ENCODE assay signal across 8 mouse cellular contexts in genomic region chr1:164307124-164307751, GRCm38 (mm10). TPM values are rescaled to one million over a fixed set of nuclear protein-coding genes. Genes with fewer than 3 reads are reported as not detected.
DNase-seq lines count a peak whose midpoint lies in the region; ATAC-seq and TF ChIP-seq lines count a peak whose summit lies in the region.

TSS of gene Blzf1 (minus strand) at chr1:164307489.

- H3K4me1 ChIP-seq in forebrain, embryonic 10.5 days = peaks cover 17% of the 10 kb centered on the region
- peaks cover 10% of the 10 kb centered on the region for H3K4me1 ChIP-seq in heart, embryonic 15.5 days (replicated peaks)
- peaks cover 4 to 9% of the 10 kb centered on the region in 2 experiments; a peak in 3 of 4 replicates for H3K4me1 ChIP-seq in liver, embryonic 14.5 days (replicated peaks; ENCODE audit: control insufficient read depth in 2 of 2, insufficient read depth in 2 of 2, low read length in 1 of 2)
- H3K4me1 ChIP-seq in neural tube, embryonic 11.5 days (ENCODE audit: control insufficient read depth, insufficient read depth, low read length) = no peaks in the 10 kb centered on the region
- no peaks in the 10 kb centered on the region; the same call in 1 of the 2 replicates for H3K4me1 ChIP-seq in stomach, postnatal 0 days (replicated peaks; ENCODE audit: control insufficient read depth, insufficient read depth)

- H3K4me3 ChIP-seq in forebrain, embryonic 10.5 days = peak within 1 kb of the TSS; percentile 80
- H3K4me3 ChIP-seq in heart, embryonic 15.5 days = peak within 1 kb of the TSS; percentile 88
- H3K4me3 ChIP-seq in liver, embryonic 14.5 days (ENCODE audit: insufficient read depth in 1 of 2, low read depth in 2 of 2, low read length in 2 of 2) = peak within 1 kb of the TSS; percentile 79 to 89
- peak within 1 kb of the TSS; percentile 80 for H3K4me3 ChIP-seq in neural tube, embryonic 11.5 days (ENCODE audit: low read depth, low read length)
- H3K4me3 ChIP-seq in stomach, postnatal 0 days (ENCODE audit: low read depth, low read length) = peak within 1 kb of the TSS; percentile 72

- whole genome bisulfite sequencing in forebrain, embryonic 10.5 days = under 1% methylated on average over 35 of the region's 35 CpGs
- under 1% methylated on average over 35 of the region's 35 CpGs for WGBS in heart, embryonic 15.5 days
- under 1% methylated on average over 35 of the region's 35 CpGs for WGBS in liver, embryonic 14.5 days (ENCODE audit: insufficient replicate concordance)
- under 1% methylated on average over 35 of the region's 35 CpGs for WGBS in neural tube, embryonic 11.5 days
- under 1% methylated on average over 35 of the region's 35 CpGs for WGBS in stomach, postnatal 0 days

- H3K36me3 ChIP-seq in forebrain, embryonic 10.5 days (replicated peaks) = peaks cover 27% of the 10 kb centered on the region
- H3K36me3 ChIP-seq in heart, embryonic 15.5 days = peaks cover 8% of the 10 kb centered on the region
- H3K36me3 ChIP-seq in liver, embryonic 14.5 days (replicated peaks; ENCODE audit: control insufficient read depth, insufficient read depth, low read depth) = peaks cover 1% of the 10 kb centered on the region; the same call in 1 of the 2 replicates
- no peaks in the 10 kb centered on the region for H3K36me3 ChIP-seq in neural tube, embryonic 11.5 days (ENCODE audit: control insufficient read depth, insufficient read depth, low read length)
- no peaks in the 10 kb centered on the region for H3K36me3 ChIP-seq in stomach, postnatal 0 days (ENCODE audit: control insufficient read depth, insufficient read depth, low read length)

- H3K9me3 ChIP-seq in forebrain, embryonic 10.5 days = no peaks in the 10 kb centered on the region
- H3K9me3 ChIP-seq in heart, embryonic 15.5 days (replicated peaks) = no peaks in the 10 kb centered on the region
- H3K9me3 ChIP-seq in liver, embryonic 14.5 days (ENCODE audit: control insufficient read depth, low read length) = no peaks in the 10 kb centered on the region
- no peaks in the 10 kb centered on the region for H3K9me3 ChIP-seq in neural tube, embryonic 11.5 days (ENCODE audit: control insufficient read depth, low read length)
- no peaks in the 10 kb centered on the region for H3K9me3 ChIP-seq in stomach, postnatal 0 days (ENCODE audit: control insufficient read depth, low read length)

- H3K9ac ChIP-seq in heart, embryonic 15.5 days = peak within 1 kb of the TSS; percentile 81
- peak within 1 kb of the TSS; percentile 71 for H3K9ac ChIP-seq in liver, embryonic 14.5 days (replicated peaks)
- H3K9ac ChIP-seq in neural tube, embryonic 11.5 days (ENCODE audit: low read length) = peak within 1 kb of the TSS; percentile 75
- peak within 1 kb of the TSS; percentile 82 for H3K9ac ChIP-seq in stomach, postnatal 0 days (ENCODE audit: low read length)

- ATAC-seq in heart, embryonic 15.5 days (replicated peaks; ENCODE audit: insufficient number of reproducible peaks, insufficient read depth, low FRiP score, low read depth) = peak; percentile 99
- ATAC-seq in liver, embryonic 14.5 days (ENCODE audit: insufficient read depth) = peak; percentile 99
- ATAC-seq in neural tube, embryonic 11.5 days (ENCODE audit: insufficient read depth, low FRiP score, low TSS enrichment) = peak; percentile 99
- ATAC-seq in stomach, postnatal 0 days (ENCODE audit: low FRiP score, low TSS enrichment) = peak; percentile 99

- no peaks in the 10 kb centered on the region for H3K27me3 ChIP-seq in forebrain, embryonic 10.5 days (ENCODE audit: poor library complexity, severe bottlenecking)
- no peaks in the 10 kb centered on the region for H3K27me3 ChIP-seq in heart, embryonic 15.5 days
- no peaks in the 10 kb centered on the region for H3K27me3 ChIP-seq in liver, embryonic 14.5 days (ENCODE audit: control insufficient read depth, insufficient read depth, low read length)
- no peaks in the 10 kb centered on the region for H3K27me3 ChIP-seq in neural tube, embryonic 11.5 days (ENCODE audit: control insufficient read depth, insufficient read depth, low read length)
- H3K27me3 ChIP-seq in stomach, postnatal 0 days (ENCODE audit: control insufficient read depth, insufficient read depth, low read length) = no peaks in the 10 kb centered on the region

- DNase-seq in CD8-positive naive resting alpha-beta T cell, adult 2 months (ENCODE audit: low read depth in 2 of 2, low spot score in 2 of 2) = peak; percentile 94 to 97
- peak; percentile 99 for DNase-seq in c-Kit-positive CD71-negative TER-119-negative erythroid progenitor cells, embryonic 14.5 days (ENCODE audit: low read depth)
- DNase-seq in forebrain, embryonic 10.5 days (ENCODE audit: extremely low spot score, low spot score) = peak; percentile 98
- peak; percentile 99 to 100 for DNase-seq in kidney, postnatal 25 days
- DNase-seq in liver, embryonic 14.5 days (ENCODE audit: low read depth in 3 of 3, low spot score in 3 of 3) = peak; percentile 97 to 98 (median 97)
- DNase-seq in neural tube, embryonic 11.5 days (ENCODE audit: low spot score) = peak; percentile 98
- peak; percentile 98 for DNase-seq in stomach, postnatal 0 days (ENCODE audit: low spot score)

- no peak for TF ChIP-seq CTCF in liver, embryonic 14.5 days (IDR thresholded peaks at IDR 0.05; ENCODE audit: low read depth)
- no peak for TF ChIP-seq CTCF in stomach, postnatal 0 days (IDR thresholded peaks at IDR 0.05; ENCODE audit: low read depth)

- H3K27ac ChIP-seq in forebrain, embryonic 10.5 days = peak within 1 kb of the TSS; percentile 86
- H3K27ac ChIP-seq in heart, embryonic 15.5 days = peak within 1 kb of the TSS; percentile 74
- H3K27ac ChIP-seq in liver, embryonic 14.5 days = peak within 1 kb of the TSS; percentile 33
- H3K27ac ChIP-seq in neural tube, embryonic 11.5 days (ENCODE audit: low read depth, low read length) = no peak within 1 kb of the TSS
- H3K27ac ChIP-seq in stomach, postnatal 0 days (replicated peaks) = peak within 1 kb of the TSS; percentile 81

- H3K4me2 ChIP-seq in heart, embryonic 15.5 days = peak within 1 kb of the TSS; percentile 80
- peak within 1 kb of the TSS; percentile 75 for H3K4me2 ChIP-seq in liver, embryonic 14.5 days (ENCODE audit: low read depth)
- peak within 1 kb of the TSS; percentile 62 for H3K4me2 ChIP-seq in neural tube, embryonic 11.5 days (ENCODE audit: low read depth)
- peak within 1 kb of the TSS; percentile 82 for H3K4me2 ChIP-seq in stomach, postnatal 0 days (replicated peaks; ENCODE audit: low read depth)

- TF ChIP-seq EP300 in liver, embryonic 14.5 days (IDR thresholded peaks at IDR 0.05; ENCODE audit: low read depth) = no peak
- no peak for TF ChIP-seq EP300 in stomach, postnatal 0 days (optimal IDR thresholded peaks at IDR 0.05)

RNA-seq across cellular contexts. Expression of gene Blzf1, which starts in this region (rescaled TPM):
- polyA plus RNA-seq in forebrain, embryonic 10.5 days (2016; fragmentation: Nextera tagmentation; extraction: Ambion mirVana) = 24.9 and 26.7 TPM in 2 replicates
- 26.1 and 27.2 TPM in 2 replicates for polyA plus RNA-seq in heart, embryonic 15.5 days (2015; fragmentation: Nextera tagmentation; extraction: Ambion mirVana)
- polyA plus RNA-seq in liver, embryonic 14.5 days (2012; rRNA removed) = 2.3 and 4.1 TPM in 2 replicates
- polyA plus RNA-seq in liver, embryonic 14.5 days (2014; fragmentation: Nextera tagmentation; extraction: Ambion mirVana) = 8.5 and 9.9 TPM in 2 replicates
- polyA plus RNA-seq in neural tube, embryonic 11.5 days (2014; fragmentation: Nextera tagmentation; extraction: Ambion mirVana) = 28.3 and 28.9 TPM in 2 replicates
- polyA plus RNA-seq in stomach, postnatal 0 days (2015; fragmentation: Nextera tagmentation; extraction: Ambion mirVana) = 48.7 and 50.5 TPM in 2 replicates
